Mouse (Mus musculus) gastrocnemius, postnatal 25 days (tissue): ENCODE results near the gene Pomc. TPM values are rescaled to one million over a fixed set of nuclear protein-coding genes. Genes with fewer than 3 reads are reported as not detected.
"Not testable (repeated sequence)": the region's sequence is repeated elsewhere in the genome, so short reads cannot be mapped to it uniquely, and the experiment has no call there.

ENCODE experiments used
- DNase-seq: peaks from one replicate; pipeline ENCODE4 v3.0.0; 2022
- long read RNA-seq, 2 experiments: library from polyadenylated mRNA; stranded (forward); transcript quantifications; one replicate each; pipeline ENCODE4 v2.0.0; 2021
- total RNA-seq, 2 experiments: library from RNA; stranded (reverse); gene quantifications; 1 replicate in 1 of 2; 2 replicates in 1 of 2; pipeline ENCODE4 v1.2.3; 2021

Gene Pomc
- under 1 TPM in 1 of 2 experiments, not detected in 1; 0.46 TPM for total RNA-seq
- long read RNA-seq, experiment 1, partial matches to known transcripts = 0 of 1 reads
- long read RNA-seq, experiment 1, other reads (novel, unspliced or antisense) = 1 of 1 reads
- long read RNA-seq, experiment 2 = 0 reads

- DNase-seq = no peak
Observed at GRCm38 (mm10) chr12:3954651-3955050, at the start of gene Pomc. Gene Pomc (plus strand): TSS chr12:3954951.

GRCm38 (mm10) chr12:3905436-3905835 lies 49.3 kb upstream of the Pomc start:
- DNase-seq = no peak

GRCm38 (mm10) chr12:3906308-3906707 lies 48.4 kb upstream of the Pomc start:
- DNase-seq = no peak

- DNase-seq = no peak
Observed at GRCm38 (mm10) chr12:3907008-3907407, 47.7 kb upstream of the Pomc start.

- DNase-seq = no peak
Observed at GRCm38 (mm10) chr12:3907418-3907817, 47.3 kb upstream of the Pomc start.

DNA sequence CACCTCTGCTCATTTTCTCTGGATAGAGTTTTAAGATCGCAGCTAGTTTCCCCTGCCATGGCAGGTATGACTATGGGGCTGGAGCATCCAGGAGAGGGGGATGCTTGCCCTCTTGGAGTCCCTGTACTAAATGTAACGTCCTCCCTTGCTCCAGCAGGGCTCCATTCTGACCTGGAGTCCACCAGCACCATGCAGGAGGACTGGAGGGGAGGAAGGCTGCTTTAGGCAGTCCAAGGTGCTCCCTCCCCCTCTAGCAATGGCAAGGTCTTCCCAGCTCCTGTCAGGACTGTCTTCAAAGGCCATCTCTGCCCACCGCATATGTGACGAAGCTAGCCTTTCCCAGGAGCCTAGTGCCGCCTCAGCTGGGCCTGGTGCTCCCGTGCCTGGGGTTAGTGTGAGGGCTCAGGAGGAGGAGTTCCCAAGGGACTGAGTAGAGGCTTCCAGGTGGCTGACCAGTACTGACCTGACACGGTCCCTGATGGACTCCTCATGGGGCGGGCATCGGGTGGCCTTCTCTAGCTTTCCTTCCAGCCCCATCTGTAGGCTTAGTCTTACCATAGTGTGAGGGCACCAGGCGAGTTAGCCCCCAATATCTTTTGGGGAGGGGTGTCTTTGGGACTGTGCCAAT lies 44.2 kb upstream of the Pomc start:
- DNase-seq = no peak

GRCm38 (mm10) chr12:3911831-3912348 lies 42.9 kb upstream of the Pomc start:
- no peak for DNase-seq

DNA sequence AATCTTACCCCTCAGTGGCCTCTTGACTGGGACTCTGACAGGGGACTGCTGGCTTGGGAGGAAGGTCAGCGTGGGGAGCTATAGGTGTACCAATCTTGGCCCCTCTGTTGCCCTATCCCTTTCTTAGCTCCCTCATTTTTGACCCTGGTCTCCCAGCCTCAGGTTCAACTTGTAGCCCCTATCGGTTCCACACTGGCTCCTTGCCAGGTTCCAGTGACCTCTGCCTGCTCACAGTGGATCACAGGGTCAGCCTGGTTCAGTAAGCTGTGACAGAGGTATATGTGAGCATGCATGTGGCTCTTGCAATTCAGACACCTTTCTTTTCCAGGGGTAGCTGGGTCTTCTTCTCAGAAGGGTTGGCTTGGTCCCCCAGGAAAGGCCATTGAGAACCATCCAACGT lies 38.9 kb upstream of the Pomc start:
- no peak for DNase-seq

- no peak for DNase-seq
Observed at GRCm38 (mm10) chr12:3917668-3918341, 36.9 kb upstream of the Pomc start.

DNA sequence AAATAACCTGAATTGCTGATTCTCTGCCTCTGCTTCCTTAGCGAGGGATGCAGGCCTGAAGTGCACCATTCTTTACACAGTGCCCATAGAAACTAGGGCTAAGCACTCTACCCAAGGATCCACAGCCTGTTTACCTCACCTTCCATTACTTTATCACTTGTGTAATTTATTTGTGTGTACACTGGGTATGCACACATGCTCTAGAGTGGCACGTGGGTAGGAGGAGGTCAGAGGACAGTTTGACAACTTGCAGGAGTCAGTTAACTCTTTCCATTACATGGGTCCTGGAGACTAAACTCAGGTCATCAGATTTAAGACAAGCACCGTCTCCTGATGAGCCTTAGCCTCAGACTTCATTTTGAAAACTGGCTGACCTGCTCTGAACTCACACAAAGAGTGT lies 36.2 kb upstream of the Pomc start:
- DNase-seq = no peak

- DNase-seq = no peak
Observed at GRCm38 (mm10) chr12:3919423-3919822, 35.3 kb upstream of the Pomc start.

- DNase-seq = no peak
Observed at GRCm38 (mm10) chr12:3926127-3926526, 28.6 kb upstream of the Pomc start.

DNA sequence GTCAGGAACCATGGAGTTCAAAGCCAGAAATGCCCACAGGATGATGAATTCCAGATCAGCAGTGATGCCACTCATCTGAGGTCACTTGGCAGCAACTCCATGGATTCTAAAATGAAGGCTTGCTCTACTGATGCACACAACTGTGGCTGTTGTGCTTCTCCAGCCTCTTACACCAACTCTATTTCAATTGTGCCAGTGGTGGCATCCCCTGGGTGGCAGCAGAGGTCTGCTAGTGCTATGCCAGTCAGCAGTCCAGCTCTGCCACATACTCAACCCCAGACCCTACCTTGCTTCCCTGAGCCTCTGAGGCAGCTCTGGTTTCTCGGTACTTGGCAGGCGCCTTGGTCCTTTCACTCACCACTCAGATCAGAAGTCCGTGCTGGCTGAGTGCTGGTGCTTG lies 25.9 kb upstream of the Pomc start:
- DNase-seq = peak; percentile 13

DNA sequence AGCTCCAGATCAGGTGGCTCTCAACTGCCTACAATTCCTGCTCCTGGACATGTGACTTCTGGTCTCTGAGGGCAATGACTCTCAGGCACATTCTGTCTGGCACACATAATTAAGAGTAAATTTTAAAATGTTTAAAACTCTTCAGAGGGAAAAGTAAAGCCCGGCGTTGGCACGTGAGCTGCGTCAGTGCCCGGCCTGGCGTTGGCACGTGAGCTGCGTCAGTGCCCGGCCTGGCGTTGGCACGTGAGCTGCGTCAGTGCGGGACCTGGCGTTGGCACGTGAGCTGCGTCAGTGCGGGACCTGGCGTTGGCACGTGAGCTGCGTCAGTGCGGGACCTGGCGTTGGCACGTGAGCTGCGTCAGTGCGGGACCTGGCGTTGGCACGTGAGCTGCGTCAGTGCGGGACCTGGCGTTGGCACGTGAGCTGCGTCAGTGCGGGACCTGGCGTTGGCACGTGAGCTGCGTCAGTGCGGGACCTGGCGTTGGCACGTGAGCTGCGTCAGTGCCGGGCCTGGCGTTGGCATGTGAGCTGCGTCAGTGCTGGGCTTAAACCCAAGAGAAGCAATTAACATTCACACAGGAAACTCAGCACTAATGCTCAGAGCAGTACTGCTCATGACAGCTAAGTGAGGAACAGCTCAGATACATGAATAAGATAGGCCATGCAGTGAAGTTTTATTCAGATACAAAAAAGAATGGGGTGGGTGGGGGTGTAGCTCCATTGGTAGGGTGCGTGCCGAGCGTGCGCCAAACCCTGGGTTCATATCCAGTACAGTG lies 24.5 kb upstream of the Pomc start:
- DNase-seq = not testable (repeated sequence)

DNA sequence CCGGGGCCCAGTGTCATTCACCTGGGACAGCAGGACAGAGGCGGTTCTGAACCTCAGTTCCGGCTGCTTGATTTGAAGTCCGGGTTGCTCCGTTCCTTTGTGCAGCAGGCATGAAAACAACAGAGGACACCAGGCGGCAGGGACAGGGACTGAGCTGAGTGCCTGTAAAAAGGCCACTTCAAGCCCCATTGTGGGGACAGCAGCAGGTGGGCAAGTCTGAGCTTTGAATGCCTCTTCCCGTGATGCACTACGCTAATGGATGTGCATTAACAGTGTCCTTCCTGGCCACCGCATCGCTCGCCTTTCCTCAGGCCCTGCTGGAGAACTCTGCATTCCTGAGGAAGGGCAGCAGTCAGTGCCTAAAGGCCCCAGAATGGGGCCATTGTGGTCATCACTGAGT lies 12.7 kb upstream of the Pomc start:
- no peak for DNase-seq

GRCm38 (mm10) chr12:3944454-3945073 lies 10.2 kb upstream of the Pomc start:
- DNase-seq = no peak

DNA sequence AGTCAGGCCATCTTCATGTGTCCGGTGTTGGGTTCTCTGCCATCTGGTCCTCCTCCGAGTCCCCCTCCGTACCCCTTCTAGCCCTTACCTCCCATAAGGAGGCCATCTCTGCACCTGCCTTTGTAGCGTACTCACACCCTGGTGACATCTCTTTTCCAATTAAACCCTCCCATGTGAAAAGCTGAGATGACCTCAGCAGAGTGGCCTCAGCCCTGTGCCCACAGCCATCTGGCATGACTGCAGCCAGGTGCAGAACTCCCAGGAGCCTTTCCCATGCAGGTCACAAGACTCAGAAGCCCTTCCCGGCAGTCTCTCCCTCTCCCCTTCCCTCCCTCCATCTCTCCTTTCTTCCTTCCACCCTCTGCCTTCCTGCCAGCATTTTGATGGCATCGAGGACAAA lies 7.2 kb upstream of the Pomc start:
- no peak for DNase-seq

DNA sequence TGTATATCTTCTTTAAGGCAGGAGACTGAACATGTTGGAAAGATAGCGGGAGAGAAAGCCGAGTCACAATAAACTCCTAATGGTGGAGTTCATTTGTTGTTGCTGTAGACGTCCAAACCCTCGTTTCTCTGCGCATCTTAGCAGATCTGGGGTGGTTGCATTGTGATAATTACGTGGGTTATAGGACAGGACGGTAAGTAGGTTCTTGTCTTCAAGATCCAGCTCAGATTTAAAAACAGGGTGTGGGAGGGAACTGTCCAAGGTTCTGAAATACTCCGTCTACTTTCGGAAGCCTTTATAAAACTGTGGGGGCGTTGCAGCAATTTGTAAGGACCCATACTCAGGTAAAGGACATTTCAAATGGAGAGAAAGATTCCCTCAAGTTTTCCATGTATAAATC lies 620 bp downstream of the Pomc start:
- no peak for DNase-seq

DNA sequence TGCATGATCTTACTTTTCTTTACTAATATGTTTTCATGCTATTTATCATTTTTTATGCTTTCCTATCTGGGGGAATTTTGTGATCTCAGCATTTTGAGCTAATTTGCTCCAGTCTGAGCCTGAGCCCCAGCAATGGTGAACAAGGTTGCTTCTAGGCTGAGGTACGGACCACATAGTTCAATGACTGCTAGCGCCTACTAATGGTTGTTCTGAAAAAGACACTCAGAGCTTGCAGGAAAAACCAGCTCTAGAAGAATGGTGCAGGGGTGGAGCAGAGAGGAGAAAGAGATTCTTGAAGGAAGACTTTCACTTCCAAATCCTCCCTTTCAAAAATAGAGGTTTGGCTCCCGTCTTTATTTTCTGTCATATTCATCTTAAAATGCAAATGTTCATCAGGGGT lies 1.6 kb downstream of the Pomc start:
- no peak for DNase-seq

DNA sequence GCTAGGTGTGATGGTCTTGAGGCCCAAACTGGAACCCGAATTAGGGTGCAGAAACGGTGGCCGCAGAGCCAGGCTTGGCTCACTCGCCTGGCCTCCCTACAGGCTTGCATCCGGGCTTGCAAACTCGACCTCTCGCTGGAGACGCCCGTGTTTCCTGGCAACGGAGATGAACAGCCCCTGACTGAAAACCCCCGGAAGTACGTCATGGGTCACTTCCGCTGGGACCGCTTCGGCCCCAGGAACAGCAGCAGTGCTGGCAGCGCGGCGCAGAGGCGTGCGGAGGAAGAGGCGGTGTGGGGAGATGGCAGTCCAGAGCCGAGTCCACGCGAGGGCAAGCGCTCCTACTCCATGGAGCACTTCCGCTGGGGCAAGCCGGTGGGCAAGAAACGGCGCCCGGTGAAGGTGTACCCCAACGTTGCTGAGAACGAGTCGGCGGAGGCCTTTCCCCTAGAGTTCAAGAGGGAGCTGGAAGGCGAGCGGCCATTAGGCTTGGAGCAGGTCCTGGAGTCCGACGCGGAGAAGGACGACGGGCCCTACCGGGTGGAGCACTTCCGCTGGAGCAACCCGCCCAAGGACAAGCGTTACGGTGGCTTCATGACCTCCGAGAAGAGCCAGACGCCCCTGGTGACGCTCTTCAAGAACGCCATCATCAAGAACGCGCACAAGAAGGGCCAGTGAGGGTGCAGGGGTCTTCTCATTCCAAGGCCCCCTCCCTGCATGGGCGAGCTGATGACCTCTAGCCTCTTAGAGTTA lies 5.2 kb downstream of the Pomc start:
- DNase-seq = peak; percentile 85

GRCm38 (mm10) chr12:3960553-3960952 lies 5.8 kb downstream of the Pomc start:
- DNase-seq = no peak

GRCm38 (mm10) chr12:3967196-3967595 lies 12.4 kb downstream of the Pomc start:
- no peak for DNase-seq
